Mouse (Mus musculus) liver, adult 2 months (tissue): ENCODE measurements around the gene Nr1i3. TPM values are rescaled to one million over a fixed set of nuclear protein-coding genes. Genes with fewer than 3 reads are reported as not detected.

ENCODE experiments used
- DNase-seq: peaks from one replicate; pipeline ENCODE4 v3.0.0-alpha.2; 2011; ENCODE audit warnings: low read depth, low spot score; ENCODE audit errors: extremely low read depth
- H3K27ac ChIP-seq: fragments of 200-500 bp; replicated peaks from 2 replicates; pipeline ENCODE4 v1.5.1; 2012; ENCODE audit warnings: low read depth, mild to moderate bottlenecking, control low read depth, inconsistent platforms, low read length; ENCODE audit not compliant: insufficient read depth
- H3K27me3 ChIP-seq: fragments of 200-500 bp; 2 replicates; pipeline ENCODE4 v1.6.1; 2012; ENCODE audit warnings: mild to moderate bottlenecking, moderate library complexity, low read length, inconsistent platforms; ENCODE audit not compliant: control insufficient read depth, insufficient read depth
- H3K36me3 ChIP-seq: fragments of 200-500 bp; 2 replicates; pipeline ENCODE4 v1.6.1; 2012; ENCODE audit warnings: low read length, inconsistent platforms; ENCODE audit not compliant: control insufficient read depth, insufficient read depth
- H3K4me1 ChIP-seq: fragments of 200-500 bp; 2 replicates; pipeline ENCODE4 v1.6.1; 2011; ENCODE audit warnings: low read length; ENCODE audit not compliant: control insufficient read depth, insufficient read depth
- H3K4me3 ChIP-seq: fragments of 200-500 bp; 2 replicates; pipeline ENCODE4 v1.5.1; 2011; ENCODE audit warnings: low read depth, mild to moderate bottlenecking, control low read depth, low read length, moderate library complexity; ENCODE audit not compliant: insufficient read depth
- H3K79me2 ChIP-seq: fragments of 200-500 bp; 2 replicates; pipeline ENCODE4 v1.6.1; 2012; ENCODE audit warnings: inconsistent platforms, mild to moderate bottlenecking, low read length, moderate library complexity; ENCODE audit not compliant: control insufficient read depth, insufficient read depth
- H3K9ac ChIP-seq: fragments of 200-500 bp; 2 replicates; pipeline ENCODE4 v1.6.1; 2012; ENCODE audit warnings: low read depth, mild to moderate bottlenecking, control low read depth, inconsistent platforms, low read length
- CTCF ChIP-seq: fragments of 200-500 bp; IDR thresholded peaks from 2 replicates; pipeline ENCODE4 v1.5.1; 2011; ENCODE audit warnings: low read depth, low read length, control low read depth
- POLR2A ChIP-seq: fragments of 200-500 bp; IDR thresholded peaks from 2 replicates; pipeline ENCODE4 v1.6.1; 2011; ENCODE audit warnings: low read length, control low read depth; ENCODE audit not compliant: insufficient read depth; ENCODE audit errors: extremely low read depth
- WGBS: fragments of 180-500 bp; shearing (Covaris S2); methylation state at CpG from one replicate; pipeline ENCODE4 v1.1.7; 2018; 5-methylcytosine and 5-hydroxymethylcytosine counted together
- polyA plus RNA-seq: library from polyadenylated mRNA; depleted of rRNA; stranded (reverse); fragments of >200 nt; gene quantifications from 2 replicates; pipeline ENCODE4 v1.2.3, GENCODE M21; 2012; rRNA removed
- total RNA-seq: library from RNA; depleted of rRNA; stranded (reverse); fragments of >200 nt; gene quantifications from 2 replicates; pipeline ENCODE4 v1.2.3, GENCODE M21; 2014; rRNA removed

Nr1i3 gene
- total and polyA plus RNA-seq, 2 experiments, result 229 to 264 TPM

DNA sequence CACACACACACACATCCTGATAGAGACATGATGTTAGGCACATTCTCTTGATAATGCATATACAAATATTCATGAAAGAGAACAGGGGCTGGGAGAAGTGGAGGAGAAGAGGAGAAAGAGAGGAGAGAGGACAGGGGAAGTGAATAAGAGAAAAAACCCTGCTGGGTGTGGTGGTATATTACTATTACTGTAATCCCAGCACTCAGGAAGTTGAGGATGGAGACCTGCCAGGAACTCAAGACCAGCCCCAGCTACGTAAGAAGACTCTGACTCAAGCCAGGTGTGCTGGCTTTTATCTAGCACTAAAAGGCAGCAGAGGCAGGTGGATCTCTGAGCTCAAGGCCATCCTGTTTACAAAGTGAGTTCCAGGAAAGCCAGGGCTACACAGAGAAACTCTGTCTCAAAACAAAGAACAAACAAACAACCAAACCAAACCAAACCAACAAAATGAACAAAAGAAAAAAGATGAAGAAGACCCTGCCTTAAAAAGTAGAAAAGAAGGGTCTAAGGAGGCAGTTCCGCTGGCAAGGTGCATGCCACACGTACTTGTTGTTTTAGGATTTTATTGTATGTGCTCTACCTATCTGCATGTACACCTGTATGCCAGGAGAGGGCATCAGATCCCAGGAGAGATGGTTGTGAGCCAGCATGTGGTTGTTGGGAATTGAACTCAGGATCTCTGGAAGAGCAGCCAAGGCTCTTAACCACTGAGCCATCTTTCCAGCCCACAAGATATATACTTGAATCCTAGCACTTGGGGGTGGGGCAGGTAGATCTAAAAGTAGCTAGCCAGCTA is 50.1 kb downstream of the Nr1i3 start:
- Histone ChIP-seq H3K36me3 (no peaks in the 10 kb centered on the region), H3K9ac (no peak overlapping the region), H3K27me3 (no peaks in the 10 kb centered on the region), H3K4me3 (no peak overlapping the region), H3K79me2 (no peaks in the 10 kb centered on the region), H3K4me1 (peaks cover 10% of the 10 kb centered on the region; the same call in 1 of the 2 replicates), H3K27ac (no peak overlapping the region)
- 79% methylated on average over 3 of the region's 3 CpGs for WGBS
- TF ChIP-seq CTCF (no peak; the same call in 1 of the 2 replicates), POLR2A (no peak)
- no peak for DNase-seq

DNA sequence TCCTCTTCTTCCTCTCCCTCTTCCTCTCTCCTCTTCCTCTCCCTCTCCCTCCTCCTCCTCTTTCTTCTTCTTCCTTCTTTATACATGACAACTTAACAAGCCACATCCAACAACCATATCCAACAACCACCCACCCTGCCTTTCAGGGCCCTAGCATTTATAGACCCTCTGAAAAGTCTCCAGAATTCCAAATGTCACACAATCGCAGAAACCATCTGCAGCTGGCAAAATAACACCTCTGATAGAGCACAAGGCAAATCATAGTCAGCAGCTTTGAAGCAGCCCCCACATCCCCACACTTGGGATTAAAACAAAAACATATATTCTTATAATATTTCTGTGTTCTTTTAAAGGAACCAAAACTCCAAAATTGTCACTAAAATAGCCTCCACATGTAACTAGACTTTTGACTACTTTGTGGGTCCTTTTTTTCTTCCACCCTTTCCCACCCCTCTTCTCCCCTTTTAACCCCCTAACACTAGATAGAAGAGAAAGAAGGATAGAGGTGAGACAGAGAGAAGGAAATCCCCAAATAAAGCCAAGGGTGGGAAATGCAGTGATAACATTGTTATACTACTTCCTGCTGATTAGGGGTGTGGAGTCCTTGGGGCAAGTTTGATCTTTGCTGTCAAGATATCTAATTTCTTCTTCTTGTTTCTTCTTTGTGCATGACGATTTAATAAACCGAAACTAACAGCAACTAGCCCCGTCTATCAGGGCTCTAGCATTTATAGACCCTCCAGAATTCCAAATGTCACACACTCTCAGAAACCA is 52.4 kb downstream of the Nr1i3 start:
- no peak for DNase-seq
- Histone ChIP-seq H3K4me1 (peaks cover 5% of the 10 kb centered on the region; the same call in 1 of the 2 replicates), H3K36me3 (no peaks in the 10 kb centered on the region), H3K4me3 (no peak overlapping the region), H3K9ac (no peak overlapping the region), H3K79me2 (no peaks in the 10 kb centered on the region), H3K27me3 (no peaks in the 10 kb centered on the region), H3K27ac (no peak overlapping the region; the same call in 1 of the 2 replicates)
- 68% methylated on average over 4 of the region's 4 CpGs for WGBS
- TF ChIP-seq POLR2A, result no peak
- no peak for TF ChIP-seq CTCF

- Histone ChIP-seq H3K4me1 (peaks cover 5% of the 10 kb centered on the region; the same call in 1 of the 2 replicates), H3K79me2 (no peaks in the 10 kb centered on the region), H3K27me3 (no peaks in the 10 kb centered on the region), H3K27ac (no peak overlapping the region), H3K4me3 (no peak overlapping the region), H3K9ac (no peak overlapping the region), H3K36me3 (0 out of 2 replicates have a peak, but pooled peaks cover 2% of the 10 kb centered on the region)
- WGBS, result 45% methylated on average over 1 of the region's 1 CpGs
- no peak for TF ChIP-seq POLR2A
- TF ChIP-seq CTCF, result no peak
- no peak for DNase-seq
Observed at GRCm38 (mm10) chr1:171268341-171268740, 54.6 kb downstream of the Nr1i3 start.

DNA sequence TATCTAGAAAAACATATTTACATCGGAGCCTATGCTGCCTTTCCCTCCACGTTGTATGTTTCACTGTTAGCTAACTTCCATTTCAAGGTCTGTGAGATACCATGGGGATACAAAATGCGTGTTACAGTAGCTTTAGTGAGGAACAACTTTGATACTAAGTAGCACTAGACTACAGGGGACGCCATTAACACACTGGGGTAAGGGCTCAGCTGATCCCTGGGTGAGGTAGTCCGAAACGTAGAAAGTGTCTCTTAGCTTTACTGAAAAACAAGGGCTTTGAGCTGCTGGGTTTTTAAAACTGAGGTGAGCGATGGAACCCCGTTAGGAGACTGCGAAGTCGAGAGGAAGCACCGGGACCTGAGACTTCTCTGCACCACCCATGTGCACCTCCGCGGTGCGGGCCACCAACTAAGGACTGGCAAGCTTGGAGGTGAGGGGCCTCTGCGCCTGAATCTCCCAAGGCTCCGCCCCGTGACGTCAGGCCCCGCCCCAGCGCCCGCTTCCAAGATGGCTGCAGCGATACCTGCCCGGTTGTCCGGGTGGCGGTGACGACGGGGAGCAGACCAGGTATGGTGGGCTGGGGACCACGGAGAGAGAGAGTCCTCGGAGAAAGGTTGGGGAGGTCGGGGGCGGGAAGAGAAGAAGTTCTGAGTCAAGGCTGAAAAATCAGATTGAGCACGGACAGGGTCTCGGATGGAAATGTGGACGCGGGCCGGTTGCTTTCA is 56.2 kb downstream of the Nr1i3 start, which contains the start of gene B4galt3:
Gene B4galt3 (plus strand): TSS at position 481 of the 725 bp plus-strand sequence.
- Histone ChIP-seq H3K4me3 (peak within 1 kb of the TSS; percentile 91), H3K36me3 (peaks cover 7% of the 10 kb centered on the region; the same call in 1 of the 2 replicates), H3K9ac (peak within 1 kb of the TSS; percentile 81), H3K4me1 (peaks cover 5% of the 10 kb centered on the region; the same call in 1 of the 2 replicates), H3K27me3 (no peaks in the 10 kb centered on the region), H3K79me2 (no peaks in the 10 kb centered on the region), H3K27ac (peak within 1 kb of the TSS; percentile 49)
- no peak for TF ChIP-seq CTCF
- TF ChIP-seq POLR2A, result peak; percentile 96
- WGBS, result 6% methylated on average over 36 of the region's 36 CpGs
- DNase-seq, result peak; percentile 65

Other genes with a start within 250 kb of the Nr1i3 start
- gene Fcgr2b, start 237.4 kb upstream of the Nr1i3 start, total RNA-seq, result 56.6 and 68.7 TPM in 2 replicates
- 18.6 and 34.9 TPM in 2 replicates for gene Fcgr2b, start 237.4 kb upstream of the Nr1i3 start, polyA plus RNA-seq
- 8.4 and 10.3 TPM in 2 replicates for gene Fcgr4, start 195.1 kb upstream of the Nr1i3 start, total RNA-seq
- gene Fcgr4, start 195.1 kb upstream of the Nr1i3 start, polyA plus RNA-seq, result 3.1 and 4.5 TPM in 2 replicates
- 11.5 and 14.5 TPM in 2 replicates for gene Fcgr3, start 149.0 kb upstream of the Nr1i3 start, total RNA-seq
- 2.6 and 4.5 TPM in 2 replicates for gene Fcgr3, start 149.0 kb upstream of the Nr1i3 start, polyA plus RNA-seq
- gene Cfap126, start 100.1 kb upstream of the Nr1i3 start, total RNA-seq, result 0.13 and 0.37 TPM in 2 replicates
- 1.5 and 3.5 TPM in 2 replicates for gene Cfap126, start 100.1 kb upstream of the Nr1i3 start, polyA plus RNA-seq
- gene Sdhc, start 63.4 kb upstream of the Nr1i3 start, total RNA-seq, result 194 and 217 TPM in 2 replicates
- 375 and 403 TPM in 2 replicates for gene Sdhc, start 63.4 kb upstream of the Nr1i3 start, polyA plus RNA-seq
- gene Mpz, start 63.3 kb upstream of the Nr1i3 start, total RNA-seq, result 0.07 and 0.09 TPM in 2 replicates
- 0.27 and 0.83 TPM in 2 replicates for gene Mpz, start 63.3 kb upstream of the Nr1i3 start, polyA plus RNA-seq
- 3.8 and 10.0 TPM in 2 replicates for gene Pcp4l1, start 17.7 kb upstream of the Nr1i3 start, total RNA-seq
- 10.5 and 15.0 TPM in 2 replicates for gene Pcp4l1, start 17.7 kb upstream of the Nr1i3 start, polyA plus RNA-seq
- 5.5 and 10.7 TPM in 2 replicates for gene Tomm40l, start 8.5 kb downstream of the Nr1i3 start, total RNA-seq
- gene Tomm40l, start 8.5 kb downstream of the Nr1i3 start, polyA plus RNA-seq, result 6.7 and 9.7 TPM in 2 replicates
- gene Apoa2, start 11.1 kb downstream of the Nr1i3 start, total RNA-seq, result 15,245 and 18,176 TPM in 2 replicates
- gene Apoa2, start 11.1 kb downstream of the Nr1i3 start, polyA plus RNA-seq, result 28,168 and 29,095 TPM in 2 replicates
- gene Fcer1g, start 20.4 kb downstream of the Nr1i3 start, total RNA-seq, result 6.4 and 12.4 TPM in 2 replicates
- gene Fcer1g, start 20.4 kb downstream of the Nr1i3 start, polyA plus RNA-seq, result 21.3 and 50.7 TPM in 2 replicates
- gene Adamts4, start 36.5 kb downstream of the Nr1i3 start, total RNA-seq, result 0.09 and 0.13 TPM in 2 replicates
- gene Adamts4, start 36.5 kb downstream of the Nr1i3 start, polyA plus RNA-seq, result 0.15 and 0.37 TPM in 2 replicates
- 272 and 275 TPM in 2 replicates for gene Ndufs2, start 37.4 kb downstream of the Nr1i3 start, total RNA-seq
- 174 and 195 TPM in 2 replicates for gene Ndufs2, start 37.4 kb downstream of the Nr1i3 start, polyA plus RNA-seq
- gene B4galt3, start 56.4 kb downstream of the Nr1i3 start, total RNA-seq, result 4.8 and 6.4 TPM in 2 replicates
- 16.1 and 23.9 TPM in 2 replicates for gene B4galt3, start 56.4 kb downstream of the Nr1i3 start, polyA plus RNA-seq
- gene Ppox, start 67.2 kb downstream of the Nr1i3 start, total RNA-seq, result 11.0 and 14.4 TPM in 2 replicates
- 19.6 and 31.2 TPM in 2 replicates for gene Ppox, start 67.2 kb downstream of the Nr1i3 start, polyA plus RNA-seq
- 4.3 and 7.2 TPM in 2 replicates for gene Usp21, start 74.0 kb downstream of the Nr1i3 start, total RNA-seq
- gene Usp21, start 74.0 kb downstream of the Nr1i3 start, polyA plus RNA-seq, result 20.2 and 23.8 TPM in 2 replicates
- gene Ufc1, start 81.1 kb downstream of the Nr1i3 start, total RNA-seq, result 96.5 and 103 TPM in 2 replicates
- 30.3 and 34.5 TPM in 2 replicates for gene Ufc1, start 81.1 kb downstream of the Nr1i3 start, polyA plus RNA-seq
- 14.7 and 15.8 TPM in 2 replicates for gene Dedd, start 115.2 kb downstream of the Nr1i3 start, total RNA-seq
- 28.3 and 34.1 TPM in 2 replicates for gene Dedd, start 115.2 kb downstream of the Nr1i3 start, polyA plus RNA-seq
- gene Nit1, start 131.7 kb downstream of the Nr1i3 start, total RNA-seq, result 128 and 132 TPM in 2 replicates
- 120 and 139 TPM in 2 replicates for gene Nit1, start 131.7 kb downstream of the Nr1i3 start, polyA plus RNA-seq
- 21.6 and 26.6 TPM in 2 replicates for gene Pfdn2, start 131.7 kb downstream of the Nr1i3 start, total RNA-seq
- 13.1 and 15.2 TPM in 2 replicates for gene Pfdn2, start 131.7 kb downstream of the Nr1i3 start, polyA plus RNA-seq
- not detected in 2 replicates for gene Klhdc9, start 146.8 kb downstream of the Nr1i3 start, total RNA-seq
- gene Klhdc9, start 146.8 kb downstream of the Nr1i3 start, polyA plus RNA-seq, result 0.05 TPM in 1 of 2 replicates, not detected in the other
- 0.09 and 0.20 TPM in 2 replicates for gene Nectin4, start 156.1 kb downstream of the Nr1i3 start, total RNA-seq
- gene Nectin4, start 156.1 kb downstream of the Nr1i3 start, polyA plus RNA-seq, result 0.09 and 0.16 TPM in 2 replicates
- 2.4 and 2.8 TPM in 2 replicates for gene Arhgap30, start 175.0 kb downstream of the Nr1i3 start, total RNA-seq
- 1.3 and 2.0 TPM in 2 replicates for gene Arhgap30, start 175.0 kb downstream of the Nr1i3 start, polyA plus RNA-seq
- 27.2 and 33.7 TPM in 2 replicates for gene Usf1, start 197.3 kb downstream of the Nr1i3 start, total RNA-seq
- 39.4 and 44.7 TPM in 2 replicates for gene Usf1, start 197.3 kb downstream of the Nr1i3 start, polyA plus RNA-seq
- gene Tstd1, start 204.9 kb downstream of the Nr1i3 start, total RNA-seq, result 26.6 and 27.8 TPM in 2 replicates
- gene Tstd1, start 204.9 kb downstream of the Nr1i3 start, polyA plus RNA-seq, result 50.6 and 57.2 TPM in 2 replicates
- 39.1 and 56.8 TPM in 2 replicates for gene F11r, start 223.6 kb downstream of the Nr1i3 start, total RNA-seq
- gene F11r, start 223.6 kb downstream of the Nr1i3 start, polyA plus RNA-seq, result 47.7 and 60.4 TPM in 2 replicates